Mouse (Mus musculus) kidney, postnatal 4 days (tissue): ENCODE measurements at regions not wholly inside any gene's neighbourhood (a gene's known extent, or its start where the extent isn't known, plus 50 kb on each side); places are given as distances from the start of the nearest gene placed in this dataset.

Source experiments
- DNase-seq, 2 experiments: peaks; one replicate each; pipeline ENCODE4 v3.0.0; 2021; ENCODE audit warnings: mixed read lengths in 2 of 2

DNA sequence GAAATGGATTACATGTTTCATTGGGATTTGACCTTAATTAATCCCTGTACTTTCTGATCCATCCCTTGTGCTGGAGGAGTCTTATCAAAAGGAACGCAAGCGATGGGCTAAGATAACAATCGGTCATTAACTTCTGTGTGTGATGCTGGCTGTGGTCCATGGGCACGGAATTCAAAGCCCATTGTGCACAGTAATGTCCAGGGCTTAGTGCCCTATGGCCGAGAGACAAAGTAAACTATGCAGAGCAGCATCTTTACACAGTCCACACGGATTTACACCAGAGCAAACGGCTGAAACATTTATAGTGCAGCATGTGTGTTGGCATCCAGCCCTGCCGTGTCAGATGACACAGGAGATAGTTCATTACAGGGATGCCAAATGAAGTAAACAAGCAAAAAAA, 171.4 kb upstream of the Tenm3 start:
- peak; percentile 39 to 42 for DNase-seq

DNA sequence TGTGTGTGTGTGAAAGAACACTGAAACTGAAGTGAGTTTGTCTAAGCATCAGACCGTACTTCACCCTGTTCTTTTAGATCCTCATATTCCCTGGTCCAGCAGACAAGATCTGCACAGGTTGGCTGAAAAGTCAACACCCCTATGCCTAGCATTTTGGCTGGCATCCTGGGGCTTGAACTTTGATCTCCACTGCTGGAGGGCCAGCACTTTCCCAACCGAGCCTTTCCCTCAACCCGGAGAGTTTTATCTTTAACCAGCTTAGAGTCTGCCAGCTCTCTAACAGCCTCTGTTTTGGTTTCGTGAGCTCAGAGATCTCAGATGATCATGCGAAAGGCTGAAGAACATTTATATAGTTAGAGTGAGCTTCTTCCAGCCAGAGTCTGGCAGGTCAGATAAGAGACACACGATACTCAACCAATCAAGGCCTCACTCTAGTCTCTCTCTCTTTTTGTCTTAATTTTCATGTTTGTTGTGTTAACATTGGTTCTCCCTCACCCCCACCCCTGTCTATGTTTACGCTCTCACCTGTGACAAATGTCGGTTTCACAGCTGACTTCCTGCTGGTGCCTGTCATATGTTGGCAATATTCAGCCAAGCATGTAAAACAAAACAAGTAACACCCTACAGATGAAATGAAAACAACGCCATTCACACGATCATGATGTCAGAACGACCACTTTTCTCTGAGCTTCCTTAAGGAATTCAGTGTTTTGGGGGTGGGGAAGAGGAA, 162.7 kb upstream of the Tenm3 start:
- peak; percentile 40 to 47 for DNase-seq

DNA sequence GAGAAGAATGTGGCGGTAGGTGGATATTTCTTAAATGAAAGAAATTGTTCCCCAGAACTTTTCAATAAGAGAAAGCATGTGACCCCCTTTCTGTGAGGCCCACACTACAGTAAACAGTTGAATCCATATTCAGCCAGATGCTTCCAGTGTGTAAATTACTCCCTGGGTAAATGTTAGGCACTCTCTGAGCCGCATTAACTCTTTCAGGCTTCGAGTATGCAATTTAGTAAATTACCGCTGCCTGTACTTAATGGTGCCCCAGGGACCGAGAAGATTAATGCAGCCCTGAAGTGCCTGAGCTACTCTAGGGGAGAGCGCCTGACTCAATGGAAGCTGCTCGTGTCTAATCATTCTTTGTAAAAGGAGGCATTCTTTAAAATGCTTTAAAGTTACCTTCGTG, 137.9 kb upstream of the Tenm3 start:
- DNase-seq = peak in 1 of 2 experiments; percentile 3

DNA sequence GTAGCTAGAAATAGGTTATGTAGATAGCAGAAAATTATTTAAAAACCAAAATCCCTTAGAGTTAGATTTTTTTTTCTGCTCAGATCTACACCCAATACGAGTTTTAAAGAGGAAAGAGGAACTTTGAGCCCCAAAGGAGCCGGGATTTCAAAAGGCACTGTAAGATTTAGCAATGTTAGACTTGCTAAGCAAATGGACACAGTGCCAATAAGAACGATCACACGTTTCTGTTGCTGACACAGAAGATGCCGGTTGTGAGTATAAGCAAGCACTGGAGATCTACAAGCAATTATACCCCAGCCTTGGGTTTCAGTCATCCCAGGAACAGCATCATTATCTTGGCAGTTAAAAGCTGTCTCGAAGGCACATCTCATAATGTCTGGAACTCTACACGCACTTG, 137.0 kb upstream of the Tenm3 start:
- no peak for DNase-seq

DNA sequence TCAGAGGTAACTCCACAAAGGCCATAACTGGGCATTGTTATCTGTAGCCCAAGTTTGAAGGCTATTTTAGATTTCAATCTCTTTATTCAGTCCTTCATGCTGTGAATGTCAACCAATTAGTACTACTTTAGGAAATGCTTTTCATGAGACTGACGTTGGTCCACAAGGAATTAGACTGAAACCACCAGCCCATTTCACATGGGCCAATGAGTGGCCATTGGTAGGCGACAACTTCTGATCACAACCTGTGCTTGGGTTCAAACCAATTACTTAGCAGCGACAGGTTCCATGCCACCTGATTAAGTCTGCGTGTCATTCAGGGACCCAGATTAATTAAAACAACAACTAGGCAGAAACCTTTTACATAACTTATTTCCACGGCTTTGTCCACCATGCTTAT, 126.9 kb upstream of the Tenm3 start:
- DNase-seq = no peak

DNA sequence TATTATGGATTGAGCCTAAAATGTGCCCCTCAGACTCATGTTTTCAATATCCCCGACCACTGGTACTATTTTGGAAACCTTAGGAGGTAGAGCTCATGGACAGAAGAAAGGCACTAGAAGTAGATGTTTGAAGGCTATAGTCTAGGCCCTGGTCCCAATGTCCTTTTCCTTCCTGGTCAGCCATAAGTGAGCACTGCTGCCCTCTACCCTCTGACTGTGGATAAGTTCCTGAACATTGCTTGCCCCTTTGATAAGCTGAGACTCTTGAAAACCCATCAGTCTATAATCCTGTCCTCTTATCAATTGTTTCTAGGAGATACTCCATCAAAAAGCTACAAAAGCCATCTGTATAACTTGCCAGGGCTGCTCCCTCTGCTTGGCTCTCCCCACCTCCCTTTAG, 121.2 kb upstream of the Tenm3 start:
- DNase-seq = peak in 1 of 2 experiments; percentile 5

DNA sequence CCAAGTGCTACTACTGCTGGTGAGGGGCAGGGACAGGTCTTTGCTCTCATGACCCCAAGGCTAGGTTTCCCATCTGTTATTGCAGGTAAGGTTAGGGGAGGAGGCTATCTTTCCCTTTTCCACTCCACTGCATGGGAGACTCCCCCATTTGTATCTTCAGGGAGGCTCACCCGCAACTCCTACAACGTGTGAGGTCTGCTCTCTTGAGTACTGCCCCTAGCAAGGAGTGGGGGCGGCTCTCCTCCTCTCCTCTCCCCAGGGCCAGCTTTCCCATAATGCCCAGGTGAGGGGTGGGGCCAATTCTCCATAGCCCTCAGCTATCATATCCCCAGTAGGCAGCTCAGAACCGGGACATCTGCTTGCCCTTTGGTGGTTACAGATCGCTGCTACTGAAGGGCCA, 113.9 kb upstream of the Tenm3 start:
- no peak for DNase-seq

DNA sequence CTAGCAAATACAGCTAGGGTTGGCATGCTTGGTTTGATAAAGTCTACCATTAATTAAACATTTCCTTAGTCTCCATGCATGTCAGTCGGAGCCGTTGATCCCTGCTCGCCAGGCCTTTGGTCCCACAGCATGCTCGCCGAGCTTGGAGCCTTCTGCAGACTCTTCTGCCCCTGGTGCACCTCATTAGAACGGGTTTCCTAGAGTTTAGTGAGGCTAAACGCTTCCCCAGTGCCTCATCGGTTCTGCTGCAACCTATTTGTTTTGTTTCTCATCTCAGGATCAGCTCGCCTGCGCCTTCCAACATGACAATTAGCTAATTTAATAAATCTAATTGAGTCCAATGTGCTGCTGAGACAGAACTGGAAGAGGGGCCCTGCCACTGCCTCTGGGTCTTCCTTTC, 107.7 kb upstream of the Tenm3 start:
- no peak for DNase-seq

DNA sequence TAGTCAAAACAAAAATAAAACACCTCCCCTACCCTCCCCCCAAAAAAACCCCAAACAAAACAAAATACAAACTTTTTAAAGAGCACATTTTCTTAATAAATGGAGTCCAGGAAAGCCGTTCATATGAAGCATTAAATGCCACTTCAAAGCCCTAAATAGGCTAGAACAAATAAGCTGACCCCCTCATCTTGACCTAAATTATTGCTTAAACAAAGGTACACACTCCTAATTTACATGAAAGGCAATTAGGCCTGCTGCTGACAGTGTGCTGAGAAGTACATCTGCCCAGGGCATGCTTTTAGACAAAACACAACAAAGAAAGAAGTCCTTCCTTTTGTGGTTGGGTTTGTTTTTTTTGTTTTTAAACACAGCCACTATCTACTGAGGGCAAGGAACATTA, 100.4 kb upstream of the Tenm3 start:
- DNase-seq = no peak

DNA sequence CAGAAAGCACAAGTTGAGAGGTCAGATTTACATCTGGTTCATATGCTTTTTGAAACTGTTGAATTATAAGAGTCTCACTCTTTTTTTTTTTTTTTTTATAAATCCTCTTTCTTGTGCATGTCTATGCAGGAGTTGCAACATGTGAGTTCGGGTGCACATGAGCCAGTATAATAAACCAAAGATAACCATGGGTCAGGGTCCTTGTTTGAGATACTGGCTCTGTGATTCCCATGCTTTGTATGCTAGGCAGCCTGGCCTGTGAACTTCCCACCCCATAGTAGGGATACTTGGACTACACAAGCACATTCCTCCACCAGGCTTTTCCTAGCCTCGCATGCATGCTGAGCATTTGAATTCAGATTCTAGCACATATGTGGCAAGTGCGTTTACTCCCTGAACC, 93.4 kb upstream of the Tenm3 start:
- no peak for DNase-seq

DNA sequence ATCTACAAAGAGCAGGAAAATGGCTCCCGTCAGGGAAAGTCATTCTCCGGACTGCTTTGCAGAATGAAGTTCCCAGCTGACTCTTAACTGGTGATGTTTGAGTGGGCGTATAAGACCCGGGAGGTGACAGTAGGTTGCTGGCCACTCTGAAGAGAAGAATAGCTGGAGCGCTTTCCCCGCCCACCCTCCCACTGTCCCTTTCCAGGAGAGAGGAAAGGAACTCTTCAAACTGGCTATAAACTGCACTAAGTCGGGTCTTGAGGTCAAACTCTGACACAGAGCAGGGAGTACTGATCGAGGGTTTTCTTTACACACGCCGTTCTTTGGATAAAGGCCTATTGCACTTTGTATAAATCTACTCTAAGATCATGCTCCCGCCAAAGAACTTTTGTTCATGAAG, 83.4 kb upstream of the Tenm3 start:
- peak in 1 of 2 experiments; percentile 20 for DNase-seq

DNA sequence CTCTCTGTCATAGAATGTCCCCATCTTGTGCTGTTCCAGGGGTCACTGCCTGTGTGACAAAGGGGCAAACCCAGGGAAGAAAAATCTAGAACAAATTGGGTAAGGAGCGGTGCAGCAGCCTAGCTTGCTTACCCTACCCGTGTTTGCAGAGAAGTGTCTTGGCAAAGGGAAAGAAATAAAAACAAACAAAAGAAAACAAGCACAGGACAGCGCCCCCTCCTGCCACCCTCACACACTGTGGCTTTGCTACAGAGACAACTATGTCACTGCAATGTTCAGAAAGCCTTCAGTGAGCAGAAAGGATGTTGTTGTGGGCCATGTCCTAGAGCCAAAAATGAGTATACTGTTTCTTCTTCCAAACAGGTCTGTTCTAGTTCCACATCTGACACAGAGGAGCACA, 71.5 kb upstream of the Tenm3 start:
- DNase-seq = peak in 1 of 2 experiments; percentile 6

DNA sequence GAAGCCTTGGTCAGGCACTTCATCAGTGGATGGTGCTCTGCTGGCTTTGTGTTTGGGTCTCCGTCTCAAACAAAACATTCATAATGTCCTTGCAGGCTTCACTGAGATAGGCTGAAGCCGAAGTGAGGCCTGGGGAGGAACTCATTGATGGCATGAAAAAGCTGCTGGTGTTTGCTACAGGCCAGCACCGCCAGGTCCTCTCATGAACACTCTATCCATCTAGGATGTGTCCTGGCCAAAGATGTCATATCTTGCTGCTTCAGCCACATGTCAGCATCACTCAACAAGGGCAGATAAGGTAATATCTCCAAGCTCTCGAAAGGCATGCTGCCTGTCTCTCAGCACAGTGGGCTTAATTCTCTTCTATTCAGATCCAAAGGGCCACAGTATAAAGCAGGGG, 69.1 kb upstream of the Tenm3 start:
- DNase-seq = no peak

DNA sequence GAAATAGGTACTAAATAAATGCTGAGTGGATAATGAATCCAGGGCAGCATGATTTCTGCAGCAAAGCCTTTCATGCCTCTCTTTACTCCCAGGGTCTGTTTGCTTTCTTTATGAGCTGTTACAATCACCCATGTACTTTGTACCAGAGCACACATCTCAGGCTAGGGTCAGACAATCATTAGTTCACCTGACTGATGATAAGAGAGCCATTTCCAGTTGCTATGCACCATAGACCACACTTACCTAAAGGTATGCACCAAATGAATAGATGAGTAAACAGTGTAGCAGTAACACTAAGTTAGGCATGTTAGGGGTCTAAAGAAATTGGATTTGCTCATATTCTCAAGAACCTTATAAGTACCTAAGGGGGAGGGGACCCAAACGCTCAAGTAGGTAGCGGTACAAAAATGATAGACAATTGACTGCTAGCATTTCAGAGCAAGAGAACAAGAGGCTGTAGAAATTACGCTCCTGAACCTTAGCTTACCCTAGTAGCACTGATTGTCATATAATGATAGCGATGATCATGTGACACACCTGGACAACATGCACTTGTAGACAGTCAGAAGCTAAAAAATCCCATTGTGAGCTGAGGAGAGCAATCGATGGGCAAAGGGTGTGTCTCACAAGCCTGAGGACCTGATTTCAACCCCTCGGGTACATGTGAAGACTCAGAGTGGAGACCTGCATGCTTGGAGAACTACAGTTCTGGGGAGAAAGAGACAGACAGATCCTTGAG, 58.1 kb upstream of the Tenm3 start:
- no peak for DNase-seq

DNA sequence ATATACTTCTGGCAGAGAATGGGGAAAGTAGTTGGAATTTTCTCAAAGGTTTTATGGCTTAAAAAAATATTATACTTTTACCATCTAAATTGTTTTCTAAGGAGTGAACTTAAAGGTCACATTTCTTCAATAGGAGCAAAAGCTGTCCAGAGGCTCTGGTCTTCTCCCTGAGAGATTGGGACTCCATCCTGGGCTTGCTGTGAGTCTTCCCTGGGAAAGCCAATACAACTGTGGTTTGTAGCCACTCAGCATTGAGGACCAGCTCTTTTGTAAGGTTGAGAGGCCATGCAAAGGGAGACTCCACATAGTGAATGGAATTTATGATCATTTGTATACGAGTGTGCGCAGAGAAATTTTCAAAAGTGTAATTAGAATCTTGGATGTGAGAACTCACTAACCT, 52.9 kb upstream of the Tenm3 start:
- DNase-seq = no peak

DNA sequence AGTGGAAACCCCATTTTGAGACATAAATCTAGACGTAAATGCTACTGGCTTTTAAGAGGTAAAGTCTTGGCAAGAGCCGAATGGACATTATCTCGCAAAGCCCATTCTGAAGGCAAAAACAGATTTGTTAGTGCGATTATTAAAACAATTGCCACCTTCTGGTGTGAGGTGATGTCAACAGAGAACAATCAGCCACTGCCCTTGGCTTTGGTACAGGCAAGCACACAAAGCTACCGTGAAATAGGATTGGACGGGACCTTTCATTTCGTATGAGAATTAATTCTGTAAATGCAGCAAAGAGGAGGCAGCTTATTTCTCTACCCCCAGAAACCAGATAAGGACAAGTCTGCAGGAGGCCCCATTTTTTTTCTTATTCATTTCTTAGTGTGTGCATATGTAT, 52.5 kb upstream of the Tenm3 start:
- DNase-seq = no peak

DNA sequence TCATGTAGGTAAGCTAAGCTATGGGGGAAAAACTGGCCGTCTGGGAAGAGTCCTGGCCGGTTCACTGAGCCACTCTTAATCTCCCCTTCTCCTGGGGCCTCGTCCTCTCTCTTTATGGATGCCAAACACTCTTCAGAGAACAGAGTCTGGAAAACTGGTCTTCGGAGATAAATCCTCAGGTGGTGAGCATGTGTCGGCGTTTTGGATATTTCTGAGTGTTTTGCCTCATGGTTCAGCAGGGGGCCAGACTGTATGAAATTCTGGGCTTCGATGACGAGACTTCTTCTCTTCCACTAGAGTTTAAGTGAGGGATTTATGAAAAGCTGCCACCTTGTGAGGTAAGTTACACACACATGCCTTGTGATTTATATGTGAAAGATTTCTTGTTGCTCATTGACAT, 51.8 kb upstream of the Tenm3 start:
- DNase-seq = no peak
